Mouse (Mus musculus) stomach, postnatal 0 days (tissue): ENCODE results near the gene Senp1.

ENCODE experiments used
- CTCF ChIP-seq: IDR thresholded peaks from 2 replicates; pipeline ENCODE4 v1.5.1; 2016; ENCODE audit warnings: antibody characterized with exemption, low read depth, mild to moderate bottlenecking, moderate library complexity
- EP300 ChIP-seq: optimal IDR thresholded peaks from 2 replicates; pipeline ENCODE3; 2016; ENCODE audit warnings: antibody characterized with exemption

DNA sequence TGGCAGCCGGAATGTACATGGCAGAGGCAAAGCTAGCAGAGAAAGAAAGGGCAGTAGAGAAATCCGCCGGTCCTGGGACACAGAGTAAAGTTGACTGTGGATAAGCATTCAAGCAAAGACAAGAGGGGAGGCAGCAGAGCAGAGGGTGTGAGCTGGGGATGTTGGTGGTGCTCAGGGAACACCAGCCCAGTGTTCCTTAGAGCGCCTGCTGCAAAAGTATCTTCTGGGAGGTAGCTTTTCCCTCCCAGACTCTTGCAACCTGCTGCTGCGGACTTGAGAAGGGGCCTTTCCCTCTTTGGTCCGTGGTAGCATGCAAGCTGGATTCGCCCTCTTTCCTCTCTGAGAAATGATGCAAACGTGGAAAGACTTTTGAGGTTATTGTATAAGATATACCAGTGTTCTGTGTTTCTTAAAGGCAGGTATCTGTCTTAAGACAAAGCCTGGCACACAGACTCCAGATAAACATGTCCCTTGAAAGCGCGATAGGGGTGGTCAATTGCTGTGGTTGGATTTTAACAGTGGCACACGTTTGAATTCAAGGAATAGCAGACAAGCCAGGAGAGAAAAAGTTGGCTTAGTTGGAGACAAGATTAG is 14.3 kb upstream of the Senp1 start:
- TF ChIP-seq CTCF = no peak
- TF ChIP-seq EP300 = no peak
